Mouse (Mus musculus) yolk sac, embryonic 10.5 days (tissue): ENCODE results near the gene Gm15294.

ENCODE experiments used
- DNase-seq: peaks from one replicate; pipeline ENCODE4 v3.0.0-alpha.2; 2017; ENCODE audit warnings: low spot score

Gm15294 gene

DNA sequence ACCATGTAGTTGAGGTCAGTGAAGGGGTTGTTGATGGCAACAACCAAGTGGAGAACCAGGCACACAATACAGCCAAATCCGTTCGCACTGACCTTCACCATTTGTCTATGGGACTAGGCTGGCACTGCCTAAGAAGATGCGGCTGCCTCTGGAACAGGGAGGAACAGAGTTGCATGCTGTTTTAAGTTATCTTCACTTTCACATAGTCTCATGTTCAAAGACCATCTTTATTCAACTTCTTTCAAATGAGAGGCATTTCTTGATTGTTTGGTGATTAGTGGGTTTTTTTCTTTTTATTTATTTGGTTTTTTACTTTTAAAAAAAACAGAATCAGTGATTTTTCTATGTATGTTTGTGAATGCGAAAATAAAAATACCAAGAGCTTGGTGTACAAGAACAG lies at the start of gene Gm15294:
Gene Gm15294, minus strand, starts transcription at position 101 of the 400 bp plus-strand sequence.
- DNase-seq: no peak

DNA sequence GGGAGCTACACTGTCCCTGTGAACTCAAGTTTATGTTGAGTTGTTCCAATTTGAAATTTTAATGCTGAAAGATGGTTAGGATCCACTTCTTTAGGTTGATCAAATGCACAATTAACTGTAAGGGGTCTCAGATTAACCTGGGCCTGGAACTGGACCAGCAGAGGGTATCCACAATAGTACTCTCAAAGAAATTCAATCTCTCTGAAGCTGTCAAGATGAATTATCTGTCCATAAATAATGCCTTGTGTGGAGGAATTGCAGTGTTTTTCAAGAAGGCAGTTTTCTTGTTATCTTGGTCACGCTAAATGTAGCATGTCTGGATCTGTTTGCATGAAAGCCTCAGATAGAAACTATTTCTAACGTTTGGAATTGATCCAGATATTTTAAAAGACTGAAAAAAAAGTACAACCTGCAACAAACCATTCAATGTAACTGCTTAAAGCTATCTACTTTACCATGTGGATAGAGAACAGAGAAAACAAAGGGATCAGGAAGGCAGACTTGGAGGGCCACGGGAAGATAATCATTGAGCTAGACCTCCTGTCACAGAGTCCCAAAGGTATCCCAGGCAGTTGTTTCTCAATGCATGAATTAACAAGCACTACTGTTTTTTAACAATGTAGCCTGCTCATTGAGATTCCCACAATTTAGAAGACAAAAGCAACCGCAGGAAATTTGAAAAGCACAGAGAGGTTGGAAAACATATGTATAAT lies 9.5 kb upstream of the Gm15294 start:
- DNase-seq: no peak

DNA sequence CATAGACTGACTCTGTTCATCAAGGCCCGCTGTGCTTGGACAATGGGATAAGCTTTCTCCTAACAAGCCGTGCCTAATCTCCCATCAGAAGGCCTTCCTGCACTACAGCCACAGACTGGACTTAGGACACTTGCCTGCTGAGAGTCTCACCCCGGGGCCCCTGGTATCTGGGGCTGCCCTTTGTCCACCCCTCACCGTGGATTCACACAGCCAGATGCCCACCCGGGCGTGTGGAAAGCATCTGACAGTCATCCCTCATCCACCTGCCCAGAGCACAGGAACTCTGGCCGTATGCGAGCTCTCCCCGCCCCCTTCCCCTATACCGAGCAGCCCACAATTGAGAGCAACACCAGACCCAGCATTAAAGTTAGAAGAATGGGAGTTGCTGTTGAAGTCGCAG lies 1.0 kb downstream of the Gm15294 start:
- no peak for DNase-seq

DNA sequence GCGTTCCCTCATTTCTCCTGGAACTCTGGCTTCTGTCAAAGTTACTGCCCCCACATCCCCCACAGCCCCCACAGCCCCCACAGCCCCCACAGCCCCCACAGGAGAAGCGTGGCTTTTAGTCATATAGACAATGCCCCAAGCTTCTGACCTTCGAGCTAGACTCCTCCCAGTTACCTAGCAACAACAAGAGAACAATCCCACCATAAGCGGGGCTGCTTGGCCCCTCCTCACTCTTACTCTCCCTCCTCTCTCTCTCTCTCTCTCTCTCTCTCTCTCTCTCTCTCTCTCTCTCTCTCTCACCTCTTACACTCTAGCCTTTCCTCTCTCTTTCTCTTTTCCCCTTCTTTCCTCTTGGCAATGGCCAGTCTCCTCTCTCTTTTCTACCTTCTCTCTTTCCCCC lies 1.4 kb downstream of the Gm15294 start:
- no peak for DNase-seq

DNA sequence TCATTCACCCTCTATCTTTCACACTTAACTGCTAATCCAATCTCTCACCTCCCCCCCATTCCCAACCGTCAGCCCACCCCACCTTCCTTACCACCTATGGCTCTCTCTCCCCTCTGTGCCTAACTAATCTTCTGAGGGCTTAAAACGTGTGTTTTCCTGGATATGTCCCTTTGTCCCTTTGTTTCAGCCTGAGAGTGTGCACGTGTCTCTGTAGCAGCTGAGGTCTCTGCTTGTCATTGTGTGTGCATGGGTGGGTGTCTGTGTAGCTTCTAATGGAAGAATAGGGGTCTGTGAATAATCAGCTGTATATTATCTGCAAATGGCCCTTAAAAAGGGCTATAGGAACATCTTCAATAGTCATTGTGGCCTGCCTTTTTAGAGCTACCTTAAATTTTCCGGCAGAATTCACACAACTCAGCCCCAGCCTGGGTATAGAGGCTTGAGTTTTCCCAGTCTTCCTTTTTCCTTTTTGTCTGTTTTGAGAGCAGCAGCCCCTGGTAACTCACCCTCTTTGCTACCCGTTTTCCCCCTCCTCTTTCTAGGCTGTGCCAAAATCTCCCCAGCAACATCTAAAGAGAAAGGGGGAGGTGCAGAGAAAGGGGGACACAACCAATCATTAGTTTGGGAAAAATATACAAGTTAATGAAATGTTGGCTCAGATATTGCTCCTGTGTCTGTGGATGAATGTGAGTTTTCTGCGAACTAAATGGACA lies 19.2 kb downstream of the Gm15294 start:
- no peak for DNase-seq
